Mouse (Mus musculus) forebrain, embryonic 13.5 days (tissue): Measurements from ENCODE around the gene Spata13. TPM values are rescaled to one million over a fixed set of nuclear protein-coding genes. Genes with fewer than 3 reads are reported as not detected.

Experiments
- ATAC-seq: fragments of 200-750 bp; cut with Nextera tagmentation; 2 replicates; pipeline ENCODE4 v1.8.0; 2017
- H3K27ac ChIP-seq: fragments of 300-500 bp; sonication (generic); 2 replicates; pipeline ENCODE4 v1.5.1; 2015; ENCODE audit warnings: inconsistent platforms, mild to moderate bottlenecking, moderate library complexity
- H3K27me3 ChIP-seq: fragments of 300-500 bp; sonication (generic); 2 replicates; pipeline ENCODE4 v1.6.1; 2015; ENCODE audit warnings: mild to moderate bottlenecking, inconsistent platforms
- H3K36me3 ChIP-seq: fragments of 300-500 bp; sonication (generic); 2 replicates; pipeline ENCODE4 v1.6.1; 2015; ENCODE audit warnings: mild to moderate bottlenecking, inconsistent platforms; ENCODE audit not compliant: poor library complexity, severe bottlenecking
- H3K4me1 ChIP-seq: fragments of 300-500 bp; sonication (generic); 2 replicates; pipeline ENCODE4 v1.6.1; 2015; ENCODE audit warnings: inconsistent platforms
- H3K4me2 ChIP-seq: fragments of 300-500 bp; sonication (generic); 2 replicates; pipeline ENCODE4 v1.6.1; 2015; ENCODE audit warnings: inconsistent platforms, mild to moderate bottlenecking, moderate library complexity
- H3K4me3 ChIP-seq: fragments of 300-500 bp; sonication (generic); 2 replicates; pipeline ENCODE4 v1.5.1; 2015; ENCODE audit warnings: mild to moderate bottlenecking, inconsistent platforms
- H3K9ac ChIP-seq: fragments of 300-500 bp; sonication (generic); 2 replicates; pipeline ENCODE4 v1.6.1; 2015; ENCODE audit warnings: mild to moderate bottlenecking, inconsistent platforms
- H3K9me3 ChIP-seq: fragments of 300-500 bp; sonication (generic); replicated peaks from 2 replicates; pipeline ENCODE4 v1.6.1; 2016; ENCODE audit warnings: inconsistent platforms
- WGBS: fragments of 180-500 bp; shearing (Covaris S2); methylation state at CpG from one replicate; pipeline ENCODE4 v1.1.7; 2015; 5-methylcytosine and 5-hydroxymethylcytosine counted together
- polyA plus RNA-seq: library from polyadenylated mRNA; unstranded; fragments of >200 nt; fragmentation: Nextera tagmentation; extraction: Ambion mirVana; gene quantifications from 2 replicates; pipeline ENCODE4 v1.2.1, GENCODE M21; 2015

Spata13 gene
- polyA plus RNA-seq, 1 experiment from 2014 or later: 83.0 TPM

- Histone ChIP-seq H3K27ac (no peak overlapping the region), H3K4me1 (no peaks in the 10 kb centered on the region), H3K4me2 (no peak overlapping the region), H3K27me3 (peaks cover 4% of the 10 kb centered on the region), H3K9ac (no peak overlapping the region), H3K36me3 (no peaks in the 10 kb centered on the region), H3K4me3 (no peak overlapping the region), H3K9me3 (no peaks in the 10 kb centered on the region)
- 92% methylated on average over 7 of the region's 7 CpGs for WGBS
- no peak for ATAC-seq
These were observed 145.4 kb downstream of the Spata13 start for GRCm38 (mm10) chr14:60779198-60779597.

- ATAC-seq: no peak
- Histone ChIP-seq H3K27ac (no peak overlapping the region), H3K36me3 (no peaks in the 10 kb centered on the region), H3K4me1 (peaks cover 10% of the 10 kb centered on the region), H3K9me3 (no peaks in the 10 kb centered on the region), H3K27me3 (peaks cover 4% of the 10 kb centered on the region), H3K4me3 (no peak overlapping the region), H3K9ac (no peak overlapping the region), H3K4me2 (no peak overlapping the region)
- 45% methylated on average over 7 of the region's 7 CpGs for WGBS
These were observed 148.4 kb downstream of the Spata13 start for GRCm38 (mm10) chr14:60782121-60782656.

- Histone ChIP-seq H3K9ac (no peak overlapping the region), H3K4me1 (peaks cover 10% of the 10 kb centered on the region), H3K36me3 (peaks cover 5% of the 10 kb centered on the region; the same call in 1 of the 2 replicates), H3K27ac (no peak overlapping the region), H3K27me3 (peaks cover 4% of the 10 kb centered on the region), H3K4me2 (no peak overlapping the region), H3K4me3 (no peak overlapping the region), H3K9me3 (no peaks in the 10 kb centered on the region)
- WGBS: 52% methylated on average over 8 of the region's 8 CpGs
- no peak for ATAC-seq
These were observed 149.4 kb downstream of the Spata13 start for GRCm38 (mm10) chr14:60783196-60783595.

- ATAC-seq: peak; percentile 96
- WGBS: under 1% methylated on average over 60 of the region's 61 CpGs
- Histone ChIP-seq H3K4me1 (peaks cover 10% of the 10 kb centered on the region), H3K27ac (no peak within 1 kb of the TSS; the same call in 1 of the 2 replicates), H3K36me3 (peaks cover 9% of the 10 kb centered on the region), H3K4me2 (peak within 1 kb of the TSS; percentile 76), H3K27me3 (peaks cover 4% of the 10 kb centered on the region), H3K9ac (peak within 1 kb of the TSS; percentile 84), H3K9me3 (no peaks in the 10 kb centered on the region), H3K4me3 (peak within 1 kb of the TSS; percentile 80)
These were observed 150.9 kb downstream of the Spata13 start, which contains the start of gene Mipep for GRCm38 (mm10) chr14:60784427-60785315. Gene Mipep, plus strand, starts transcription at chr14:60784573.

GRCm38 (mm10) chr14:60790103-60790502 lies 156.3 kb downstream of the Spata13 start:
- WGBS: 32% methylated on average over 3 of the region's 3 CpGs
- peak; percentile 55; the same call in 1 of the 2 replicates for ATAC-seq

GRCm38 (mm10) chr14:60796600-60797322 lies 163.0 kb downstream of the Spata13 start:
- Histone ChIP-seq H3K36me3 (peaks cover 39% of the 10 kb centered on the region), H3K4me3 (no peak overlapping the region), H3K27ac (no peak overlapping the region), H3K4me2 (no peak overlapping the region), H3K9me3 (no peaks in the 10 kb centered on the region), H3K4me1 (no peaks in the 10 kb centered on the region), H3K9ac (no peak overlapping the region), H3K27me3 (no peaks in the 10 kb centered on the region)
- no peak for ATAC-seq
- 91% methylated on average over 4 of the region's 4 CpGs for WGBS

More at GRCm38 (mm10) chr14:60790103-60790502, 156.3 kb downstream of the Spata13 start:
- H3K36me3 ChIP-seq: peaks cover 32% of the 10 kb centered on the region
- H3K27ac ChIP-seq: no peak overlapping the region
- H3K4me2 ChIP-seq: no peak overlapping the region
- H3K27me3 ChIP-seq: no peaks in the 10 kb centered on the region
- H3K9ac ChIP-seq: no peak overlapping the region
- H3K4me3 ChIP-seq: no peak overlapping the region
- peaks cover 7% of the 10 kb centered on the region for H3K4me1 ChIP-seq
- no peaks in the 10 kb centered on the region for H3K9me3 ChIP-seq

GRCm38 (mm10) chr14:60797596-60797995 lies 163.8 kb downstream of the Spata13 start:
- no peaks in the 10 kb centered on the region for H3K27me3 ChIP-seq
- H3K4me3 ChIP-seq: no peak overlapping the region
- WGBS: 89% methylated on average over 5 of the region's 5 CpGs
- ATAC-seq: no peak
- H3K4me1 ChIP-seq: no peaks in the 10 kb centered on the region
- peaks cover 39% of the 10 kb centered on the region for H3K36me3 ChIP-seq
- no peaks in the 10 kb centered on the region for H3K9me3 ChIP-seq
- H3K9ac ChIP-seq: no peak overlapping the region
- no peak overlapping the region for H3K27ac ChIP-seq
- H3K4me2 ChIP-seq: no peak overlapping the region

- H3K36me3 ChIP-seq: peaks cover 50% of the 10 kb centered on the region
- ATAC-seq: no peak
These were observed 164.9 kb downstream of the Spata13 start for GRCm38 (mm10) chr14:60798721-60799120.

GRCm38 (mm10) chr14:60799762-60800728 lies 166.2 kb downstream of the Spata13 start:
- peaks cover 58% of the 10 kb centered on the region for H3K36me3 ChIP-seq

More at GRCm38 (mm10) chr14:60798721-60799120, 164.9 kb downstream of the Spata13 start:
- 92% methylated on average over 4 of the region's 4 CpGs for WGBS
- Histone ChIP-seq H3K9ac (no peak overlapping the region), H3K4me3 (no peak overlapping the region), H3K4me2 (no peak overlapping the region), H3K9me3 (no peaks in the 10 kb centered on the region), H3K27ac (no peak overlapping the region), H3K4me1 (no peaks in the 10 kb centered on the region), H3K27me3 (no peaks in the 10 kb centered on the region)

GRCm38 (mm10) chr14:60802026-60802425 lies 168.2 kb downstream of the Spata13 start:
- Histone ChIP-seq H3K9ac (no peak overlapping the region), H3K4me2 (no peak overlapping the region), H3K9me3 (no peaks in the 10 kb centered on the region), H3K27me3 (no peaks in the 10 kb centered on the region), H3K27ac (no peak overlapping the region), H3K4me1 (no peaks in the 10 kb centered on the region), H3K4me3 (no peak overlapping the region), H3K36me3 (peaks cover 54% of the 10 kb centered on the region)
- ATAC-seq: no peak
- WGBS: 97% methylated on average over 13 of the region's 13 CpGs

More at GRCm38 (mm10) chr14:60799762-60800728, 166.2 kb downstream of the Spata13 start:
- ATAC-seq: peak; percentile 51
- Histone ChIP-seq H3K4me1 (no peaks in the 10 kb centered on the region), H3K9me3 (no peaks in the 10 kb centered on the region), H3K27ac (no peak overlapping the region), H3K4me3 (no peak overlapping the region), H3K4me2 (no peak overlapping the region), H3K9ac (no peak overlapping the region), H3K27me3 (no peaks in the 10 kb centered on the region)
- WGBS: 57% methylated on average over 9 of the region's 9 CpGs

GRCm38 (mm10) chr14:60804978-60805377 lies 171.2 kb downstream of the Spata13 start:
- no peak overlapping the region for H3K4me3 ChIP-seq
- no peak overlapping the region for H3K4me2 ChIP-seq
- WGBS: 87% methylated on average over 9 of the region's 9 CpGs
- H3K9ac ChIP-seq: no peak overlapping the region
- ATAC-seq: no peak
- no peaks in the 10 kb centered on the region for H3K9me3 ChIP-seq
- no peaks in the 10 kb centered on the region for H3K27me3 ChIP-seq
- H3K36me3 ChIP-seq: peaks cover 51% of the 10 kb centered on the region
- H3K4me1 ChIP-seq: no peaks in the 10 kb centered on the region
- H3K27ac ChIP-seq: no peak overlapping the region
